Mouse (Mus musculus) left cerebral cortex, adult 2 months (tissue): Measurements from ENCODE around the gene Fnip2. TPM values are rescaled to one million over a fixed set of nuclear protein-coding genes. Genes with fewer than 3 reads are reported as not detected.

ENCODE experiments used
- DNase-seq, 2 experiments: peaks; one replicate each; pipeline ENCODE4 v3.0.0; 2021 to 2022; ENCODE audit warnings: low spot score in 2 of 2, mixed read lengths in 1 of 2; ENCODE audit errors: extremely low spot score in 1 of 2
- H3K27ac ChIP-seq: fragments of 200-600 bp; 2 replicates; pipeline ENCODE4 v1.8.1; 2022
- H3K4me3 ChIP-seq: fragments of 200-600 bp; 2 replicates; pipeline ENCODE4 v1.8.1; 2022
- CTCF ChIP-seq: fragments of 200-600 bp; IDR thresholded peaks from 2 replicates; pipeline ENCODE4 v1.8.1; 2022; ENCODE audit warnings: antibody characterized with exemption, mild to moderate bottlenecking, moderate library complexity
- intact Hi-C: fragments of 180-260 bp; cut with DNase I; formaldehyde crosslinking; loops from one replicate; pipeline ENCODE4 v1.15.1; 2025
- total RNA-seq, 2 experiments: library from RNA; stranded (reverse); gene quantifications; 2 replicates each; pipeline ENCODE4 v1.2.3; 2021

Fnip2 gene
- total RNA-seq, 2 experiments from 2014 or later, result 17.7 to 20.2 TPM

GRCm38 (mm10) chr3:79418921-79419320 lies 148.7 kb downstream of the Fnip2 start:
- intact Hi-C loops, result no loop called here
- Histone ChIP-seq H3K27ac (no peak overlapping the region), H3K4me3 (no peak overlapping the region)
- DNase-seq, result no peak
- no peak for TF ChIP-seq CTCF

GRCm38 (mm10) chr3:79416944-79417680 lies 150.5 kb downstream of the Fnip2 start:
- TF ChIP-seq CTCF, result no peak
- intact Hi-C loops, result no loop called here
- no peak for DNase-seq
- Histone ChIP-seq H3K27ac (no peak overlapping the region), H3K4me3 (no peak overlapping the region)

- no peak for DNase-seq
- Histone ChIP-seq H3K4me3 (no peak overlapping the region), H3K27ac (no peak overlapping the region)
- TF ChIP-seq CTCF, result no peak
- intact Hi-C loops, result no loop called here
Measured at GRCm38 (mm10) chr3:79415929-79416328, 151.7 kb downstream of the Fnip2 start.

- Histone ChIP-seq H3K27ac (no peak overlapping the region), H3K4me3 (no peak overlapping the region)
- no peak for TF ChIP-seq CTCF
- no peak for DNase-seq
- intact Hi-C loops, result no loop called here
Measured at GRCm38 (mm10) chr3:79415081-79415480, 152.5 kb downstream of the Fnip2 start.

- no peak for DNase-seq
Measured at GRCm38 (mm10) chr3:79413492-79413891, 154.1 kb downstream of the Fnip2 start.

GRCm38 (mm10) chr3:79411666-79412065 lies 155.9 kb downstream of the Fnip2 start:
- no peak overlapping the region for H3K27ac ChIP-seq
- no peak for TF ChIP-seq CTCF
- no peak overlapping the region for H3K4me3 ChIP-seq
- intact Hi-C loops, result no loop called here
- no peak for DNase-seq

More at GRCm38 (mm10) chr3:79413492-79413891, 154.1 kb downstream of the Fnip2 start:
- TF ChIP-seq CTCF, result no peak
- no peak overlapping the region for H3K4me3 ChIP-seq
- intact Hi-C loops, result no loop called here
- H3K27ac ChIP-seq, result no peak overlapping the region

GRCm38 (mm10) chr3:79410629-79410995 lies 157.0 kb downstream of the Fnip2 start:
- TF ChIP-seq CTCF, result no peak
- no peak overlapping the region for H3K4me3 ChIP-seq
- DNase-seq, result no peak
- H3K27ac ChIP-seq, result no peak overlapping the region
- intact Hi-C loops, result no loop called here

- no peak overlapping the region for H3K4me3 ChIP-seq
- DNase-seq, result no peak
- no peak overlapping the region for H3K27ac ChIP-seq
- intact Hi-C loops, result no loop called here
- TF ChIP-seq CTCF, result no peak
Measured at GRCm38 (mm10) chr3:79409927-79410628, 157.5 kb downstream of the Fnip2 start.

- no peak for TF ChIP-seq CTCF
- intact Hi-C loops, result no loop called here
Measured at GRCm38 (mm10) chr3:79408546-79408945, 159.1 kb downstream of the Fnip2 start.

More at GRCm38 (mm10) chr3:79408546-79408945, 159.1 kb downstream of the Fnip2 start:
- Histone ChIP-seq H3K27ac (no peak overlapping the region), H3K4me3 (no peak overlapping the region)
- no peak for DNase-seq

Other genes starting within 250 kb of the Fnip2 start
- not detected for gene Gm17359, start 231.1 kb downstream of the Fnip2 start, total RNA-seq
- gene Ppid, start 23.5 kb upstream of the Fnip2 start, total RNA-seq, result 10 to 100 TPM; 67.2 to 73.7 TPM
- gene 4930579G24Rik, start 61.3 kb upstream of the Fnip2 start, total RNA-seq, result 1 to 10 TPM in 1 of 2 experiments, under 1 TPM in 1; 0.87 to 1.3 TPM
- 10 to 100 TPM; 26.1 to 26.7 TPM for gene Etfdh, start 61.7 kb upstream of the Fnip2 start, total RNA-seq
- 10 to 100 TPM; 14.4 to 14.5 TPM for gene Rxfp1, start 170.1 kb upstream of the Fnip2 start, total RNA-seq